Mouse (Mus musculus): ENCODE measurements at regions not wholly inside any gene's neighbourhood (a gene's known extent, or its start where the extent isn't known, plus 50 kb on each side); places are given as distances from the start of the nearest gene placed in this dataset.
"Not testable (repeated sequence)": the region's sequence is repeated elsewhere in the genome, so short reads cannot be mapped to it uniquely, and the experiment has no call there.

- intact Hi-C loops (cut with DNase I): loop anchor here (5.0 to 10.0 kb wide), 2 partner anchors 184 to 361 kb away; partner anchors contain the start of gene Cldn11
- no peak for DNase-seq (ENCODE audit: low spot score in 2 of 2)
Observed at GRCm38 (mm10) chr3:31508471-31508870, 198.3 kb upstream of the Slc7a14 start.

GRCm38 (mm10) chr3:31499201-31499968 is 189.2 kb upstream of the Slc7a14 start:
- intact Hi-C loops (cut with DNase I): no loop called here
- DNase-seq (ENCODE audit: low spot score in 2 of 2): no peak

- DNase-seq (ENCODE audit: low spot score in 2 of 2): no peak
- intact Hi-C loops (cut with DNase I): no loop called here
Observed at GRCm38 (mm10) chr3:31495287-31495686, 185.1 kb upstream of the Slc7a14 start.

GRCm38 (mm10) chr3:31494706-31495105 is 184.5 kb upstream of the Slc7a14 start:
- DNase-seq (ENCODE audit: low spot score in 2 of 2): no peak
- intact Hi-C loops (cut with DNase I): no loop called here

GRCm38 (mm10) chr3:31491736-31492135 is 181.6 kb upstream of the Slc7a14 start:
- DNase-seq (ENCODE audit: low spot score in 2 of 2); intact Hi-C loops (cut with DNase I): not testable (repeated sequence)

- intact Hi-C loops (cut with DNase I): no loop called here
- no peak for DNase-seq (ENCODE audit: low spot score in 2 of 2)
Observed at GRCm38 (mm10) chr3:31487596-31487995, 177.4 kb upstream of the Slc7a14 start.

- intact Hi-C loops (cut with DNase I): no loop called here
- DNase-seq (ENCODE audit: low spot score in 2 of 2): no peak
Observed at GRCm38 (mm10) chr3:31481964-31482363, 171.8 kb upstream of the Slc7a14 start.

- DNase-seq (ENCODE audit: low spot score in 2 of 2): no peak
- intact Hi-C loops (cut with DNase I): no loop called here
Observed at GRCm38 (mm10) chr3:31467882-31468281, 157.7 kb upstream of the Slc7a14 start.

GRCm38 (mm10) chr3:31464260-31464659 is 154.1 kb upstream of the Slc7a14 start:
- DNase-seq (ENCODE audit: low spot score in 2 of 2): no peak
- intact Hi-C loops (cut with DNase I): no loop called here

GRCm38 (mm10) chr3:31459456-31459855 is 149.3 kb upstream of the Slc7a14 start:
- intact Hi-C loops (cut with DNase I): loop anchor here (5.0 kb wide), 1 partner anchor 312 kb away; the partner anchor contains the start of gene Cldn11
- DNase-seq (ENCODE audit: low spot score in 2 of 2): peak; percentile 8 to 12

- DNase-seq (ENCODE audit: low spot score in 2 of 2): no peak
- intact Hi-C loops (cut with DNase I): loop anchor here (5.0 kb wide), 1 partner anchor 311 kb away; the partner anchor contains the start of gene Cldn11
Observed at GRCm38 (mm10) chr3:31457938-31458337, 147.8 kb upstream of the Slc7a14 start.

- intact Hi-C loops (cut with DNase I): loop anchor here (5.0 kb wide), 1 partner anchor 308 kb away; the partner anchor contains the start of gene Cldn11
- no peak for DNase-seq (ENCODE audit: low spot score in 2 of 2)
Observed at GRCm38 (mm10) chr3:31455031-31455430, 144.9 kb upstream of the Slc7a14 start.

- no peak for DNase-seq (ENCODE audit: low spot score in 2 of 2)
- intact Hi-C loops (cut with DNase I): no loop called here
Observed at GRCm38 (mm10) chr3:31444861-31445260, 134.7 kb upstream of the Slc7a14 start.

- intact Hi-C loops (cut with DNase I): no loop called here
- no peak for DNase-seq (ENCODE audit: low spot score in 2 of 2)
Observed at GRCm38 (mm10) chr3:31444311-31444710, 134.1 kb upstream of the Slc7a14 start.

- intact Hi-C loops (cut with DNase I): no loop called here
- DNase-seq (ENCODE audit: low spot score in 2 of 2): no peak
Observed at GRCm38 (mm10) chr3:31443894-31444293, 133.7 kb upstream of the Slc7a14 start.

GRCm38 (mm10) chr3:31440282-31440681 is 130.1 kb upstream of the Slc7a14 start:
- DNase-seq (ENCODE audit: low spot score in 2 of 2): no peak
- intact Hi-C loops (cut with DNase I): no loop called here

- intact Hi-C loops (cut with DNase I): no loop called here
- DNase-seq (ENCODE audit: low spot score in 2 of 2): no peak
Observed at GRCm38 (mm10) chr3:31437970-31438369, 127.8 kb upstream of the Slc7a14 start.

- DNase-seq (ENCODE audit: low spot score in 2 of 2): no peak
Observed at GRCm38 (mm10) chr3:31435204-31435963, 125.2 kb upstream of the Slc7a14 start.

GRCm38 (mm10) chr3:31433201-31433600 is 123.0 kb upstream of the Slc7a14 start:
- DNase-seq (ENCODE audit: low spot score in 2 of 2): no peak

More at GRCm38 (mm10) chr3:31435204-31435963, 125.2 kb upstream of the Slc7a14 start:
- intact Hi-C loops (cut with DNase I): no loop called here

GRCm38 (mm10) chr3:31423517-31423916 is 113.3 kb upstream of the Slc7a14 start:
- intact Hi-C loops (cut with DNase I): no loop called here
- no peak for DNase-seq (ENCODE audit: low spot score in 2 of 2)

More at GRCm38 (mm10) chr3:31433201-31433600, 123.0 kb upstream of the Slc7a14 start:
- intact Hi-C loops (cut with DNase I): no loop called here

- DNase-seq (ENCODE audit: low spot score in 2 of 2): no peak
- intact Hi-C loops (cut with DNase I): no loop called here
Observed at GRCm38 (mm10) chr3:31408802-31409201, 98.6 kb upstream of the Slc7a14 start.

All from left cerebral cortex, postnatal 36 days (tissue).